Mouse (Mus musculus) spleen, adult 18-20 months (tissue): ENCODE measurements around the gene P2rx7.

ENCODE experiments used
- DNase-seq, 2 experiments: peaks; one replicate each; pipeline ENCODE4 v3.0.0; 2022; ENCODE audit warnings: mixed read lengths in 2 of 2

Gene P2rx7

GRCm38 (mm10) chr5:122695516-122695915 is 51.8 kb downstream of the P2rx7 start:
- DNase-seq: no peak

GRCm38 (mm10) chr5:122698041-122698700 is 54.5 kb downstream of the P2rx7 start:
- DNase-seq: no peak

GRCm38 (mm10) chr5:122698701-122699060 is 55.0 kb downstream of the P2rx7 start:
- no peak for DNase-seq

- no peak for DNase-seq
Measured at GRCm38 (mm10) chr5:122700109-122700836, 56.6 kb downstream of the P2rx7 start.

- DNase-seq: no peak
Measured at GRCm38 (mm10) chr5:122700837-122701212, 57.1 kb downstream of the P2rx7 start.

GRCm38 (mm10) chr5:122702156-122702555 is 58.4 kb downstream of the P2rx7 start:
- DNase-seq: no peak

- DNase-seq: no peak
Measured at GRCm38 (mm10) chr5:122703574-122703973, 59.9 kb downstream of the P2rx7 start.

- no peak for DNase-seq
Measured at GRCm38 (mm10) chr5:122704571-122704970, 60.9 kb downstream of the P2rx7 start.

- DNase-seq: no peak
Measured at GRCm38 (mm10) chr5:122705174-122705573, 61.5 kb downstream of the P2rx7 start.

GRCm38 (mm10) chr5:122706917-122707275 is 63.2 kb downstream of the P2rx7 start:
- DNase-seq: no peak

GRCm38 (mm10) chr5:122707276-122708181 is 63.8 kb downstream of the P2rx7 start, which contains the start of gene P2rx4:
Gene P2rx4 (plus strand): TSS chr5:122707544.
- peak; percentile 84 to 86 for DNase-seq

GRCm38 (mm10) chr5:122708819-122709218 is 65.1 kb downstream of the P2rx7 start:
- DNase-seq: no peak

GRCm38 (mm10) chr5:122715723-122716122 is 72.0 kb downstream of the P2rx7 start:
- DNase-seq: no peak

- no peak for DNase-seq
Measured at GRCm38 (mm10) chr5:122716793-122717192, 73.1 kb downstream of the P2rx7 start.

- DNase-seq: no peak
Measured at GRCm38 (mm10) chr5:122718400-122718799, 74.7 kb downstream of the P2rx7 start.

GRCm38 (mm10) chr5:122719168-122719567 is 75.5 kb downstream of the P2rx7 start:
- DNase-seq: no peak

GRCm38 (mm10) chr5:122725453-122725852 is 81.7 kb downstream of the P2rx7 start:
- no peak for DNase-seq

- DNase-seq: peak in 1 of 2 experiments; percentile 64
Measured at GRCm38 (mm10) chr5:122726068-122726467, 82.4 kb downstream of the P2rx7 start.

GRCm38 (mm10) chr5:122726595-122726994 is 82.9 kb downstream of the P2rx7 start:
- no peak for DNase-seq

- no peak for DNase-seq
Measured at GRCm38 (mm10) chr5:122727096-122727495, 83.4 kb downstream of the P2rx7 start.

- no peak for DNase-seq
Measured at GRCm38 (mm10) chr5:122730776-122731175, 87.1 kb downstream of the P2rx7 start.

GRCm38 (mm10) chr5:122731321-122731720 is 87.6 kb downstream of the P2rx7 start:
- peak; percentile 50 to 77 for DNase-seq

GRCm38 (mm10) chr5:122731991-122732673 is 88.4 kb downstream of the P2rx7 start:
- DNase-seq: peak in 1 of 2 experiments; percentile 21
